Mouse (Mus musculus): ENCODE data around the gene Asxl1.
"Not testable (repeated sequence)": the region's sequence is repeated elsewhere in the genome, so short reads cannot be mapped to it uniquely, and the experiment has no call there.

The Asxl1 gene

GRCm38 (mm10) chr2:153343191-153343590 is 2.4 kb upstream of the Asxl1 start:
- no peak for DNase-seq (ENCODE audit: low spot score in 2 of 2)

- no peak for DNase-seq (ENCODE audit: low spot score in 2 of 2)
Measured at GRCm38 (mm10) chr2:153345071-153345453, 567 bp upstream of the Asxl1 start.

GRCm38 (mm10) chr2:153346221-153347182 is 873 bp downstream of the Asxl1 start:
- DNase-seq (ENCODE audit: low spot score in 2 of 2), result peak; percentile 67 to 70

- no peak for DNase-seq (ENCODE audit: low spot score in 2 of 2)
Measured at GRCm38 (mm10) chr2:153347183-153347781, 1.7 kb downstream of the Asxl1 start.

GRCm38 (mm10) chr2:153348100-153348831 is 2.6 kb downstream of the Asxl1 start:
- DNase-seq (ENCODE audit: low spot score in 2 of 2), result no peak

- no peak for DNase-seq (ENCODE audit: low spot score in 2 of 2)
Measured at GRCm38 (mm10) chr2:153350552-153351181, 5.0 kb downstream of the Asxl1 start.

GRCm38 (mm10) chr2:153354648-153355047 is 9.0 kb downstream of the Asxl1 start:
- DNase-seq (ENCODE audit: low spot score in 2 of 2), result no peak

GRCm38 (mm10) chr2:153356784-153357183 is 11.2 kb downstream of the Asxl1 start:
- no peak for DNase-seq (ENCODE audit: low spot score in 2 of 2)

GRCm38 (mm10) chr2:153361101-153361710 is 15.6 kb downstream of the Asxl1 start:
- DNase-seq (ENCODE audit: low spot score in 2 of 2), result no peak

GRCm38 (mm10) chr2:153364531-153364930 is 18.9 kb downstream of the Asxl1 start:
- not testable (repeated sequence) for DNase-seq (ENCODE audit: low spot score in 2 of 2)

- DNase-seq (ENCODE audit: low spot score in 2 of 2), result no peak
Measured at GRCm38 (mm10) chr2:153370871-153371270, 25.2 kb downstream of the Asxl1 start.

GRCm38 (mm10) chr2:153375380-153375779 is 29.8 kb downstream of the Asxl1 start:
- DNase-seq (ENCODE audit: low spot score in 2 of 2), result no peak

GRCm38 (mm10) chr2:153380479-153380878 is 34.9 kb downstream of the Asxl1 start:
- no peak for DNase-seq (ENCODE audit: low spot score in 2 of 2)

GRCm38 (mm10) chr2:153389831-153390230 is 44.2 kb downstream of the Asxl1 start:
- DNase-seq (ENCODE audit: low spot score in 2 of 2), result no peak

- DNase-seq (ENCODE audit: low spot score in 2 of 2), result no peak
Measured at GRCm38 (mm10) chr2:153393045-153393444, 47.4 kb downstream of the Asxl1 start.

GRCm38 (mm10) chr2:153397790-153398515 is 52.3 kb downstream of the Asxl1 start:
- DNase-seq (ENCODE audit: low spot score in 2 of 2), result no peak

GRCm38 (mm10) chr2:153399166-153399565 is 53.5 kb downstream of the Asxl1 start:
- no peak for DNase-seq (ENCODE audit: low spot score in 2 of 2)

GRCm38 (mm10) chr2:153404062-153404461 is 58.4 kb downstream of the Asxl1 start:
- DNase-seq (ENCODE audit: low spot score in 2 of 2), result no peak

- DNase-seq (ENCODE audit: low spot score in 2 of 2), result no peak
Measured at GRCm38 (mm10) chr2:153404882-153405281, 59.3 kb downstream of the Asxl1 start.

GRCm38 (mm10) chr2:153406882-153407281 is 61.3 kb downstream of the Asxl1 start:
- no peak for DNase-seq (ENCODE audit: low spot score in 2 of 2)

GRCm38 (mm10) chr2:153408971-153409370 is 63.3 kb downstream of the Asxl1 start:
- DNase-seq (ENCODE audit: low spot score in 2 of 2), result no peak

Measured in thymus, postnatal 10 days (tissue).